Mouse (Mus musculus): ENCODE data around the gene Pawr. TPM values are rescaled to one million over a fixed set of nuclear protein-coding genes. Genes with fewer than 3 reads are reported as not detected.

Gene Pawr
- polyA plus RNA-seq, 1 experiment from 2014 or later, result 21.0 TPM

DNA sequence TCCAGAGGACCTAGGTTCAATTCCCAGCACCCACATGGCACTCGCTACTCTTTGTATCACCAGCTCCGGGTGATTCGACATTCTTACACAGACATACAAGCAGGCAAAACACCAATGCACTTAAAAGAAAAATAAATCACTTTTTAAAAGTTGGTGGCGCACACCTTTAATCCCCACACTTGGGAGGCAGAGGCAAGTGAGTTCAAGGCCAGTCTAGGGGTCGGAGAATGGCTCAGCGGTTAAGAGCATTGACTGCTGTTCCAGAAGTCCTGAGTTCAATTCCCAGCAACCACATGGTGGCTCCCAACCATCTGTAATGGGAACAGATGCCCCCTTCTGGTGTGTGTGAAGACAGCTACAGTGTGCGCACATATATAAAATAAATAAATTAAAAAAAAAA, 16.7 kb upstream of the Pawr start:
- Histone ChIP-seq H3K9ac (no peak overlapping the region), H3K4me3 (no peak overlapping the region), H3K36me3 (no peaks in the 10 kb centered on the region), H3K27me3 (replicated peaks) (no peaks in the 10 kb centered on the region), H3K4me2 (no peak overlapping the region), H3K9me3 (replicated peaks) (no peaks in the 10 kb centered on the region), H3K27ac (ENCODE audit: poor library complexity, severe bottlenecking) (no peak overlapping the region), H3K4me1 (replicated peaks) (no peaks in the 10 kb centered on the region)
- ATAC-seq (ENCODE audit: insufficient number of reproducible peaks, low FRiP score), result no peak
- 88% methylated on average over 7 of the region's 7 CpGs for WGBS

DNA sequence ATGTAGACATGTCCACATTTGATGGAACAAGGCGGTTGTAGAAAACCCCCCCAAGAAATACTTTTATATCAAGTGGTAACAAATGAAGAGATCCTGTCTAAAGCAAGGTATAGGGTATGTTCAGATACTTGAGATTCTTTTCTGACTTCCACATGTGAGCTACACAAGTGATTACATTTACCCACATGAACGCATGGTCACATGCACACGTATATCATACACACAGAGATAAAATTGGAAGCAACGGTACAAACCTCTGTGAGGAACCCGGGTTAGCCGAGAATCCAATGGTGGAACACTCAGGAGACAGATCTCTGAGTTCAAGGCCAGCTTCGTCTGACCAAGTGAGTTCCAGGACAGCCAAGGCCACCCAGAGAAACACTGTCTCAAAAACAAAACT, 3.6 kb upstream of the Pawr start:
- 86% methylated on average over 7 of the region's 7 CpGs for WGBS
- H3K9ac ChIP-seq, result no peak overlapping the region
- H3K4me1 ChIP-seq (replicated peaks), result 0 out of 2 replicates have a peak, but pooled peaks cover 5% of the 10 kb centered on the region
- no peak overlapping the region for H3K4me3 ChIP-seq
- H3K9me3 ChIP-seq (replicated peaks), result 0 out of 2 replicates have a peak, but pooled peaks cover 4% of the 10 kb centered on the region
- no peaks in the 10 kb centered on the region for H3K36me3 ChIP-seq
- H3K4me2 ChIP-seq, result no peak overlapping the region
- 0 out of 2 replicates have a peak, but pooled peaks cover 3% of the 10 kb centered on the region for H3K27me3 ChIP-seq (replicated peaks)
- H3K27ac ChIP-seq (ENCODE audit: poor library complexity, severe bottlenecking), result no peak overlapping the region
- no peak for ATAC-seq (ENCODE audit: insufficient number of reproducible peaks, low FRiP score)

DNA sequence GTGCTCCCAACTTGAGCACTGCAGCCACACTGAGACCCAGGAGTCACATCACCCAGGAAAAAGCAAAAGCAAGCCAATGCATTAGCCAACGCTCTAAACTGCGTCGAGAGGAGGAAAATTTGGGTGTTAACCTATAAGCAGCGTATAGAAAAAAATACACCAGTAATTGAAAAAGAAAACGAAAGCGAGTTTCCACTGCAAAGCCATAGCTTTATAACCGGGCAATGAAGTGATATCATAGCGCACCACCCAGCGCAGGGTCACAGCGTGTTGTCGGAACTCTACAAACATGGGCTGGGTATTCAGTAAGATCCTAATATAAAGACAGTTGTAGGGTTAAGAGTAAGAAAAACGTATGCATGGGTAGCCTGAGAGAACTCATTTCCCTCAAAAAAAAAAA, 2.9 kb upstream of the Pawr start:
- WGBS, result 87% methylated on average over 12 of the region's 12 CpGs
- peaks cover 9% of the 10 kb centered on the region; the same call in 1 of the 2 replicates for H3K4me1 ChIP-seq (replicated peaks)
- H3K9ac ChIP-seq, result no peak overlapping the region
- no peak overlapping the region for H3K27ac ChIP-seq (ENCODE audit: poor library complexity, severe bottlenecking)
- ATAC-seq (ENCODE audit: insufficient number of reproducible peaks, low FRiP score), result no peak
- 0 out of 2 replicates have a peak, but pooled peaks cover 4% of the 10 kb centered on the region for H3K9me3 ChIP-seq (replicated peaks)
- no peaks in the 10 kb centered on the region for H3K36me3 ChIP-seq
- H3K4me2 ChIP-seq, result no peak overlapping the region
- H3K27me3 ChIP-seq (replicated peaks), result 0 out of 2 replicates have a peak, but pooled peaks cover 3% of the 10 kb centered on the region
- no peak overlapping the region for H3K4me3 ChIP-seq

DNA sequence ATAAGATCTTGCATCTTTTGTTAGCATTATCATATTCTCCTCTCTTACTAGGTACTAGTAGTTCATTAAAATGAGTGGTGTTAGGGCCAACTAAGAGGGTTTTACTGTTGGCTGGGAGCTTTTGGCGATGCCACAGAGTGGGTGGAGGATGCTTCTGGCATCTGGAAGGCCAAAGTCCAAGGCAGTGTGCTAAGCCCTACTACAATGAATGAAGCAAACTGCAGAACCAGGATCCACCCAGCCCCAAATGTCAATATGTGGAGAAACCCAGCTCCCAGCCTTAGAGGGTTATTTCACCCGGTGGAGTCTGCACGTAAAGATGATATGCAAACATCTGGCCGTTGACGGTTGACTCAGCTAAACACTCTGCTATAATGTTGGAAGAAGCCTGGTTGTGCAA, 2.1 kb upstream of the Pawr start:
- H3K4me2 ChIP-seq, result no peak overlapping the region
- H3K27me3 ChIP-seq (replicated peaks), result 0 out of 2 replicates have a peak, but pooled peaks cover 3% of the 10 kb centered on the region
- H3K9me3 ChIP-seq (replicated peaks), result no peaks in the 10 kb centered on the region
- WGBS, result 76% methylated on average over 5 of the region's 5 CpGs
- no peak for ATAC-seq (ENCODE audit: insufficient number of reproducible peaks, low FRiP score)
- peaks cover 9% of the 10 kb centered on the region; the same call in 1 of the 2 replicates for H3K4me1 ChIP-seq (replicated peaks)
- H3K36me3 ChIP-seq, result no peaks in the 10 kb centered on the region
- H3K4me3 ChIP-seq, result no peak overlapping the region
- no peak overlapping the region for H3K27ac ChIP-seq (ENCODE audit: poor library complexity, severe bottlenecking)
- no peak overlapping the region for H3K9ac ChIP-seq

DNA sequence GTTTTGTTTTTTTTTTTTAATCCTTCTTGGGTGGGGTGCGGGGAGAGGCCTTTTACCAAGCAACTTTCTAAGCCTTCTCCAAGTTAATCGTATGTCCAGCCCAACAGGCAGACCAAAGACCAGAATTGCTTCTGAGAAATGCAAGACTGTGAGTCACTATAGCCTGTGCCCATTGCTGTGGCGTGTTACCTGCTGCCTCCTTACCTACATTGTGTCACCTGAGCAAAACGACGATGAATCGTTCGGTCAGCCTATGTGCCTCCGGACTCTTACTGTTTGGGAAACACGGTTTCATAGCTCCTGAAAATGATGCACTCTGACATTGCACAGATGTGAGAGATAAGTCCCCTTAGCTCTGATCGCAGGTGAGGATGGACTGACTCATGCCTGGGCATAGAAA, 957 bp upstream of the Pawr start:
- H3K9me3 ChIP-seq (replicated peaks), result no peaks in the 10 kb centered on the region
- H3K4me1 ChIP-seq (replicated peaks), result peaks cover 9% of the 10 kb centered on the region; the same call in 1 of the 2 replicates
- no peak overlapping the region for H3K27ac ChIP-seq (ENCODE audit: poor library complexity, severe bottlenecking)
- 0 out of 2 replicates have a peak, but pooled peaks cover 3% of the 10 kb centered on the region for H3K27me3 ChIP-seq (replicated peaks)
- H3K4me2 ChIP-seq, result peak overlapping the region; percentile 79
- H3K4me3 ChIP-seq, result peak overlapping the region; percentile 91
- 11% methylated on average over 10 of the region's 10 CpGs for WGBS
- peaks cover 5% of the 10 kb centered on the region; the same call in 1 of the 2 replicates for H3K36me3 ChIP-seq
- no peak for ATAC-seq (ENCODE audit: insufficient number of reproducible peaks, low FRiP score)
- H3K9ac ChIP-seq, result peak overlapping the region; percentile 66; the same call in 1 of the 2 replicates

DNA sequence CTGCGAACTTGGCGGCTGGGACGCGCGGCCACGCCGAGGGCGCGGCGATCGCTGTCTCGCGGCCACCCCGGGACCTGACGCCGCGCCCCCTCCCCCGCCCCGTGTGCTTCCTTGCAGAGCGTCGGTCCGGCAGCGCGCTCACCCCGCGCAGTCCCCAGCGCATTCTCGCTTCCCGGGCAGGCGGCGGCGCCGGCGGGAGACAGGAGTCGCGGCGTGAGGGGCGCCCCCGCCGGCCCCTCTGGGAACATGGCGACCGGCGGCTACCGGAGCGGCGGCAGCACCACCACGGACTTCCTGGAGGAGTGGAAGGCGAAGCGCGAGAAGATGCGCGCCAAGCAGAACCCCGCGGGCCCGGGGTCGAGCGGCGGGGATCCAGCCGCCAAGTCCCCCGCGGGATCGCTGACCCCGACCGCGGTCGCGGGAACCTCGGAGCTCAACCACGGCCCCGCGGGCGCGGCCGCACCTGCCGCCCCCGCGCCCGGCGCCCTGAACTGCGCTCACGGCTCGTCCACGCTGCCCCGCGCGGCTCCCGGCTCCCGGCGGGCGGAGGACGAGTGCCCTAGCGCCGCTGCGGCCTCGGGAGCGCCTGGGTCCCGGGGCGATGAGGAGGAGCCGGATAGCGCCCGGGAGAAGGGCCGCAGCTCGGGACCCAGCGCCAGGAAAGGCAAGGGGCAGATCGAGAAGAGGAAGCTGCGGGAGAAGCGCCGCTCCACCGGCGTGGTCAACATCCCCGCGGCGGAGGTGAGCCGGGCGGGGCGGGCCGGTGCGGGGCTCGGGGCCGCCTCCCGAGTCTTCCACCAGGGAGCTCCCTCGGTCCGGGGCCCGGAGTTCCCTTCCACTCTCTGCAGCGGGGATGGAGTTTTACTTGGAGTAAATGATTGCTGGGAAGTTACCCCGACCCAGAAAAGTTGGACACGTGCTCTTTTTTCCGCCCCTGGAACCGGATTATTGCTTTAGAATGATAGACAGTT, 935 bp downstream of the Pawr start:
- WGBS, result under 1% methylated on average over 128 of the region's 129 CpGs
- Histone ChIP-seq H3K9ac (peak overlapping the region; percentile 95), H3K9me3 (replicated peaks) (no peaks in the 10 kb centered on the region), H3K27ac (ENCODE audit: poor library complexity, severe bottlenecking) (peak overlapping the region; percentile 90), H3K27me3 (replicated peaks) (0 out of 2 replicates have a peak, but pooled peaks cover 3% of the 10 kb centered on the region), H3K4me2 (peak overlapping the region; percentile 79), H3K36me3 (peaks cover 13% of the 10 kb centered on the region; the same call in 1 of the 2 replicates), H3K4me1 (replicated peaks) (peaks cover 9% of the 10 kb centered on the region; the same call in 1 of the 2 replicates), H3K4me3 (peak overlapping the region; percentile 91)
- peak; percentile 58 for ATAC-seq (ENCODE audit: insufficient number of reproducible peaks, low FRiP score)

DNA sequence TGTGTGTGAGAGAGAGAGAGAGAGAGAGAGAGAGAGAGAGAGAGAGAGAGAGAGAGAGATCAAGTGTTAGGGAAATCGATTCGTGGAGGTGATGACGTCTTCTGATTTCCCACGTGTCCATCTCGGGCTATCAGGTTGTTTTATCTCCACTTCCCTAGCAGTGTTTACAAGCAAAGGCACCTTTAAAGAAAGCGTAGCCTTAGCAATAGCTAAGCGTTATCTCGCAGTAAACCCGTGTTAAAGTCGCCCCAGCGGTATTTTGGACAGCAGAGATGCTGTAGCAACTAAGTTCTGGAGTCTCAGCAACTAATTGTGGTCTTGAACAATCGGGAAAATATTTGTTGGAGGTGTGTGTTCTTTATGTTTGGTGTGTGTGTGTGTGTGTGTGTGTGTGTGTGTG, 1.7 kb downstream of the Pawr start:
- peak overlapping the region; percentile 95 for H3K9ac ChIP-seq
- H3K4me3 ChIP-seq, result peak overlapping the region; percentile 91
- H3K27me3 ChIP-seq (replicated peaks), result 0 out of 2 replicates have a peak, but pooled peaks cover 3% of the 10 kb centered on the region
- ATAC-seq (ENCODE audit: insufficient number of reproducible peaks, low FRiP score), result no peak
- peak overlapping the region; percentile 90 for H3K27ac ChIP-seq (ENCODE audit: poor library complexity, severe bottlenecking)
- H3K36me3 ChIP-seq, result peaks cover 17% of the 10 kb centered on the region; the same call in 1 of the 2 replicates
- WGBS, result under 1% methylated on average over 12 of the region's 12 CpGs
- H3K9me3 ChIP-seq (replicated peaks), result no peaks in the 10 kb centered on the region
- H3K4me1 ChIP-seq (replicated peaks), result peaks cover 9% of the 10 kb centered on the region; the same call in 1 of the 2 replicates
- peak overlapping the region; percentile 79 for H3K4me2 ChIP-seq

DNA sequence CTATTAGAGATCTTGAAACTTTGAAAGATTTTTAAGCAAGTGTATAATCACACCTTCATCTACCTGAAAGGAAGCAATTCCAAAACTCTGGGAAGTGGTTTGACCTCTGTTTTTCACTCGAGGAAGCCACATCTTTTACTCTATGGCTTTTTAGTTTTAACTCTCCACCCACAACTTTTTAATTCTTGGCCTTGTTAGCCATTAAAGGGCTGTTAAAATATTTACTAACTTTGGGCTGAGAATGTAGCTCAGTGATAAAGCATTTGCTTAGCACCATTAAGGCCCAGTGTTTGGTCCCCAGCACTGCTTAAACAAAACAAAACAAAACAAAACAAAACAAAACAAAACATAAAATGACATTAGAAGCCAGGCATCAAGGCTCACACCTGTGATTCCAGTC, 2.2 kb downstream of the Pawr start:
- no peak for ATAC-seq (ENCODE audit: insufficient number of reproducible peaks, low FRiP score)
- Histone ChIP-seq H3K27ac (ENCODE audit: poor library complexity, severe bottlenecking) (no peak overlapping the region), H3K9me3 (replicated peaks) (no peaks in the 10 kb centered on the region), H3K4me2 (peak overlapping the region; percentile 79), H3K9ac (no peak overlapping the region; the same call in 1 of the 2 replicates), H3K36me3 (peaks cover 17% of the 10 kb centered on the region; the same call in 1 of the 2 replicates), H3K27me3 (replicated peaks) (0 out of 2 replicates have a peak, but pooled peaks cover 3% of the 10 kb centered on the region), H3K4me1 (replicated peaks) (peaks cover 9% of the 10 kb centered on the region; the same call in 1 of the 2 replicates), H3K4me3 (peak overlapping the region; percentile 91)
- WGBS, result 25% methylated on average over 1 of the region's 1 CpGs

DNA sequence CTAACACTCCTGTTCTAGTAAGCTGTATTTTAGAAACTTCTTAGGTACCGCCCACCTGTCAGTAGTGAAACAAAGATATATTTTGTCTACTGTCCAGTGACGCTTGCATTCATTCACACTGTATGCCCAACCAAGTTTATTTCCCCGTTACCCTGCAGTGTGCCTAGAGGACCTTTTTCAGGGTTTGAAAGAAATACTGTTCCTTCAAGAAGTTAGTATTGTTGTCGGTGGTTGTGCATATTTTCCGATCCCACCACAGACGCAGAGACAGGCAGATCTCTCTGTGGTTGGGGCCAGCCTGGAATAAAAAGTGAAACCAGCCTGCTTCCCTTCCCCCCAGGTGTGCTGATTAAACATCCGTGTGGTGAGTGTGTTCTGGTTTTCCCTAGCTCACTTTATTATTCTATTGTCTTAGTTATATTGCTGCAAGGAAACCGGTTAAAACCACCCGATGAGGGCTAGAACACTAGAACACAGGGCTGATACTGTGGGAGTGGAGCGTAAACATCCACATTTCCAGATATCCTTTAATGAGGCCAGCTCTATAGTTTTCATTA, 3.9 kb downstream of the Pawr start:
- peaks cover 9% of the 10 kb centered on the region; the same call in 1 of the 2 replicates for H3K4me1 ChIP-seq (replicated peaks)
- WGBS, result 86% methylated on average over 10 of the region's 10 CpGs

DNA sequence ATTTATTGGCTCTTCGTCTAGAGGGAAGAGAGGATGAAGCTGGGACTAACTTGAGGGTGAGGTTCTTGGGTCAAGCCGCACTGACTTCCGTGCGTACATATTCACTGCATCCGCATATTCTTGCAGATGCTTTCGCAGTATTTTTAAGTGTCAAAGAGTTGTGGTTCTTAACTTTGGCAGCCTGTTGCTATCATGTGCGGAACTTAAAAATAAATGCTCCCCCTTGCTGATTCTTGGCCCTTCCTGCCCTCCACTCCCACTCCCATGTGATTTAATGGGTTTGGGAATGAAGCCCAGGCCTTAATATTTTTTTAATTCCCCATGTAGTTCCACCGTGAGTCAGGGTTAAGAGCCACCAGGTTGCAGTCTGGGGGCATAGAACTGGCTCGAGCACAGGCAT, 4.7 kb downstream of the Pawr start:
- ATAC-seq (ENCODE audit: insufficient number of reproducible peaks, low FRiP score), result no peak
- Histone ChIP-seq H3K9ac (no peak overlapping the region), H3K4me2 (no peak overlapping the region), H3K36me3 (peaks cover 21% of the 10 kb centered on the region), H3K27ac (ENCODE audit: poor library complexity, severe bottlenecking) (no peak overlapping the region), H3K4me3 (no peak overlapping the region), H3K27me3 (replicated peaks) (no peaks in the 10 kb centered on the region), H3K4me1 (replicated peaks) (peaks cover 4% of the 10 kb centered on the region; the same call in 1 of the 2 replicates), H3K9me3 (replicated peaks) (no peaks in the 10 kb centered on the region)
- 83% methylated on average over 9 of the region's 9 CpGs for WGBS

More for the DNA sequence above, 3.9 kb downstream of the Pawr start:
- peaks cover 18% of the 10 kb centered on the region for H3K36me3 ChIP-seq
- no peaks in the 10 kb centered on the region for H3K9me3 ChIP-seq (replicated peaks)
- no peaks in the 10 kb centered on the region for H3K27me3 ChIP-seq (replicated peaks)
- no peak for ATAC-seq (ENCODE audit: insufficient number of reproducible peaks, low FRiP score)
- H3K4me3 ChIP-seq, result no peak overlapping the region
- H3K9ac ChIP-seq, result no peak overlapping the region
- H3K4me2 ChIP-seq, result no peak overlapping the region
- H3K27ac ChIP-seq (ENCODE audit: poor library complexity, severe bottlenecking), result no peak overlapping the region

All from heart, embryonic 12.5 days (tissue).